Mouse (Mus musculus): ENCODE data around the gene Ptpa. TPM values are rescaled to one million over a fixed set of nuclear protein-coding genes. Genes with fewer than 3 reads are reported as not detected.

Gene Ptpa
- 180 and 187 TPM in 2 replicates for polyA plus RNA-seq (2015; fragmentation: Nextera tagmentation; extraction: Ambion mirVana)

GRCm38 (mm10) chr2:30415936-30416648, at the start of gene Ptpa:
Gene Ptpa (plus strand): TSS chr2:30416039.

GRCm38 (mm10) chr2:30392114-30392576, 23.7 kb upstream of the Ptpa start, which contains the start of gene Dolpp1:
Gene Dolpp1 (plus strand): TSS chr2:30392254.

GRCm38 (mm10) chr2:30415157-30415935, 493 bp upstream of the Ptpa start, which contains the start of gene Crat:
Gene Crat (minus strand): TSS chr2:30415813.

GRCm38 (mm10) chr2:30474039-30474438, 58.2 kb downstream of the Ptpa start, which contains the start of gene Ier5l:
Gene Ier5l (minus strand): TSS chr2:30474219.

Other genes starting within 250 kb of the Ptpa start
- gene Endog, start 244.5 kb upstream of the Ptpa start, polyA plus RNA-seq (2015; fragmentation: Nextera tagmentation; extraction: Ambion mirVana), result 15.6 and 15.9 TPM in 2 replicates
- gene Spout1, start 237.6 kb upstream of the Ptpa start, polyA plus RNA-seq (2015; fragmentation: Nextera tagmentation; extraction: Ambion mirVana), result 21.5 and 24.4 TPM in 2 replicates
- gene Kyat1, start 210.2 kb upstream of the Ptpa start, polyA plus RNA-seq (2015; fragmentation: Nextera tagmentation; extraction: Ambion mirVana), result 5.0 and 5.9 TPM in 2 replicates
- 17.3 and 19.2 TPM in 2 replicates for gene Lrrc8a, start 178.3 kb upstream of the Ptpa start, polyA plus RNA-seq (2015; fragmentation: Nextera tagmentation; extraction: Ambion mirVana)
- gene Gm28035, start 175.5 kb upstream of the Ptpa start, polyA plus RNA-seq (2015; fragmentation: Nextera tagmentation; extraction: Ambion mirVana), result 0.06 and 0.08 TPM in 2 replicates
- gene Phyhd1, start 149.8 kb upstream of the Ptpa start, polyA plus RNA-seq (2015; fragmentation: Nextera tagmentation; extraction: Ambion mirVana), result 4.4 and 6.5 TPM in 2 replicates
- gene Gm28038, start 135.0 kb upstream of the Ptpa start, polyA plus RNA-seq (2015; fragmentation: Nextera tagmentation; extraction: Ambion mirVana), result not detected in 2 replicates
- 12.5 and 13.7 TPM in 2 replicates for gene Dolk, start 129.7 kb upstream of the Ptpa start, polyA plus RNA-seq (2015; fragmentation: Nextera tagmentation; extraction: Ambion mirVana)
- 17.0 and 17.5 TPM in 2 replicates for gene Nup188, start 129.6 kb upstream of the Ptpa start, polyA plus RNA-seq (2015; fragmentation: Nextera tagmentation; extraction: Ambion mirVana)
- gene Sh3glb2, start 56.7 kb upstream of the Ptpa start, polyA plus RNA-seq (2015; fragmentation: Nextera tagmentation; extraction: Ambion mirVana), result 29.2 and 29.6 TPM in 2 replicates
- 9.0 and 10.8 TPM in 2 replicates for gene Miga2, start 51.8 kb upstream of the Ptpa start, polyA plus RNA-seq (2015; fragmentation: Nextera tagmentation; extraction: Ambion mirVana)
- 16.1 and 16.7 TPM in 2 replicates for gene Dolpp1, start 23.8 kb upstream of the Ptpa start, polyA plus RNA-seq (2015; fragmentation: Nextera tagmentation; extraction: Ambion mirVana)
- gene Crat, start 226 bp upstream of the Ptpa start, polyA plus RNA-seq (2015; fragmentation: Nextera tagmentation; extraction: Ambion mirVana), result 26.9 and 28.0 TPM in 2 replicates
- gene Ier5l, start 58.2 kb downstream of the Ptpa start, polyA plus RNA-seq (2015; fragmentation: Nextera tagmentation; extraction: Ambion mirVana), result 1.1 and 1.3 TPM in 2 replicates
- gene Cstad, start 179.0 kb downstream of the Ptpa start, polyA plus RNA-seq (2015; fragmentation: Nextera tagmentation; extraction: Ambion mirVana), result 0.46 and 0.53 TPM in 2 replicates